Mouse (Mus musculus): ENCODE data around the gene Eps8l2.
A peak's percentile ranks its signal among the peaks of the same experiment; 100 is the strongest.

DNA sequence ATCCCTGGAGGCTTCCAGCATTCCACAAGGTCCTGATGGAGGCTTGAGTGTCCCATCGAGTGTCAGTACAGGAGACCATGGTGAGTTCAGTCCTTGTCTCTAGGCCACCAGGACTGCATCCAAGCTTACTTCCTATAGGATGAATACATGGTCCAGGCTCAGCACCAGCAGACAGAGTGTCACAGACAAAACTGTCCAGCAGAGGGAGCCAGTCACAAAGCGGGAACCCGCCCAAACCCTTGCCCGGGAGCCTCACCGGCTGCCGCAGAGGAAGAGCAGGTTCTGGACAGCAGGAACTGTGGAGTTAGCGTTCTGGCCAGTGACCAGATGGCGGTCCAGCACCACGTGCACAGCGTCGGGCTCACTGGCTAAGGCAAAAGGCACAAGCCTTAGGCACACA lies 70.2 kb downstream of the Eps8l2 start:
- TF ChIP-seq CTCF (IDR thresholded peaks at IDR 0.05; ENCODE audit: low read depth) = peak; percentile 92
- TF ChIP-seq EP300 (IDR thresholded peaks at IDR 0.05; ENCODE audit: low read depth) = no peak
